Mouse (Mus musculus) heart, embryonic 16.5 days (tissue): ENCODE results near the gene Nbea. TPM values are rescaled to one million over a fixed set of nuclear protein-coding genes. Genes with fewer than 3 reads are reported as not detected.

ENCODE experiments used
- ATAC-seq: fragments of 200-750 bp; cut with Nextera tagmentation; replicated peaks from 2 replicates; pipeline ENCODE4 v1.8.0; 2017; ENCODE audit warnings: moderate number of reproducible peaks; ENCODE audit not compliant: insufficient read depth, low FRiP score; ENCODE audit errors: extremely low read depth
- H3K27ac ChIP-seq: fragments of 300-500 bp; sonication (generic); 2 replicates; pipeline ENCODE4 v1.5.1; 2014; ENCODE audit warnings: mild to moderate bottlenecking, low read length, control low read depth, moderate library complexity
- H3K27me3 ChIP-seq: fragments of 300-500 bp; sonication (generic); 2 replicates; pipeline ENCODE4 v1.6.1; 2014; ENCODE audit warnings: low read length, mixed read lengths; ENCODE audit not compliant: control insufficient read depth, insufficient read depth
- H3K36me3 ChIP-seq: fragments of 300-500 bp; sonication (generic); 2 replicates; pipeline ENCODE4 v1.6.1; 2014; ENCODE audit not compliant: control insufficient read depth, insufficient read depth
- H3K4me1 ChIP-seq: fragments of 300-500 bp; sonication (generic); 2 replicates; pipeline ENCODE4 v1.6.1; 2014; ENCODE audit warnings: low read length, mixed read lengths; ENCODE audit not compliant: control insufficient read depth, insufficient read depth
- H3K4me2 ChIP-seq: fragments of 300-500 bp; sonication (generic); 2 replicates; pipeline ENCODE4 v1.6.1; 2014; ENCODE audit warnings: low read depth, mild to moderate bottlenecking, control low read depth, low read length
- H3K4me3 ChIP-seq: fragments of 300-500 bp; sonication (generic); 2 replicates; pipeline ENCODE4 v1.5.1; 2014; ENCODE audit warnings: mild to moderate bottlenecking, control low read depth, low read length
- H3K9ac ChIP-seq: fragments of 300-500 bp; sonication (generic); 2 replicates; pipeline ENCODE4 v1.6.1; 2014; ENCODE audit warnings: low read length, control low read depth
- H3K9me3 ChIP-seq: fragments of 300-500 bp; sonication (generic); replicated peaks from 2 replicates; pipeline ENCODE4 v1.6.1; 2016; ENCODE audit warnings: low read length; ENCODE audit not compliant: control insufficient read depth
- WGBS: fragments of 180-500 bp; shearing (Covaris S2); extraction: QIAGEN DNeasy Blood & Tissue Kit; methylation state at CpG from one replicate; pipeline ENCODE4 v1.1.7; 2014; 5-methylcytosine and 5-hydroxymethylcytosine counted together
- polyA plus RNA-seq: library from polyadenylated mRNA; unstranded; fragments of >200 nt; fragmentation: Nextera tagmentation; extraction: Ambion mirVana; gene quantifications from 2 replicates; pipeline ENCODE4 v1.2.1, GENCODE M21; 2015

The Nbea gene
- polyA plus RNA-seq, 1 experiment from 2014 or later, result 7.0 TPM

GRCm38 (mm10) chr3:56065234-56065633 is 118.3 kb downstream of the Nbea start:
- Histone ChIP-seq H3K36me3 (no peaks in the 10 kb centered on the region), H3K9me3 (no peaks in the 10 kb centered on the region), H3K27me3 (no peaks in the 10 kb centered on the region), H3K4me3 (no peak overlapping the region), H3K4me2 (no peak overlapping the region), H3K27ac (no peak overlapping the region), H3K9ac (no peak overlapping the region), H3K4me1 (no peaks in the 10 kb centered on the region)
- ATAC-seq, result no peak
- 73% methylated on average over 4 of the region's 4 CpGs for WGBS

DNA sequence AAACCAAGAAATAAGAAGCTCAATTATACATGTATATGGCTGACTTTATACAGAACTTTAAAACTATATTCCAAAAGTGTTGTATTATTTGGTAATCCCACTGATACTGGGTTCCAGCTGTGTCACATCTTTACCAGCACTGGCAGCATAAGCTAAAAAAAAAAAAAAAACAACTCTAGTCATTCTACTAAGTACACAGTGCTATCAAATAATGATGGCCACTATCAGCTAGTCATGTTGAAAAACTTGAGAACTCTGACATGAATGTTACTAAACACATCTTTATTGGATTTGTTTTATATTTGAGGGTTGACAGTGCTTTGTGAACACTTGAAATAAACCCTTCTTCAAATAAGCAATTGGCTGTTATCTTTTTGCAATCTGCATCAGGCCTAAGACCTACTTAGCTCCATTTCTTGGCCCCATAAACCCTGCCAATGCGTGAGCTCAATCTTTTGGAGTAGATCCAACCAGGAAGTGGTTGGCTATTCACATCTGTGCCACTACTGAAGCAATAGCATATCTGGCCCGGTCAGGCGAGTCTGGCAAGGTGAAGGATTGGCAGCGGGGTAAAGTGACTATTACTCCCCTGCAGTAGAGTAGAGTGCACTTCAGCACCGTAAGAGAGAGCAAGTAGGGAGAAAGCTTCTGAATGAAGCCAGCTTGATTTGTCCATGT is 137.7 kb downstream of the Nbea start:
- peaks cover 2% of the 10 kb centered on the region; the same call in 1 of the 2 replicates for H3K36me3 ChIP-seq
- H3K27ac ChIP-seq, result no peak overlapping the region
- ATAC-seq, result no peak
- H3K4me3 ChIP-seq, result no peak overlapping the region
- no peaks in the 10 kb centered on the region for H3K27me3 ChIP-seq
- no peak overlapping the region for H3K9ac ChIP-seq
- peaks cover 2% of the 10 kb centered on the region; the same call in 1 of the 2 replicates for H3K4me1 ChIP-seq
- 72% methylated on average over 5 of the region's 5 CpGs for WGBS
- no peak overlapping the region for H3K4me2 ChIP-seq
- H3K9me3 ChIP-seq, result no peaks in the 10 kb centered on the region

DNA sequence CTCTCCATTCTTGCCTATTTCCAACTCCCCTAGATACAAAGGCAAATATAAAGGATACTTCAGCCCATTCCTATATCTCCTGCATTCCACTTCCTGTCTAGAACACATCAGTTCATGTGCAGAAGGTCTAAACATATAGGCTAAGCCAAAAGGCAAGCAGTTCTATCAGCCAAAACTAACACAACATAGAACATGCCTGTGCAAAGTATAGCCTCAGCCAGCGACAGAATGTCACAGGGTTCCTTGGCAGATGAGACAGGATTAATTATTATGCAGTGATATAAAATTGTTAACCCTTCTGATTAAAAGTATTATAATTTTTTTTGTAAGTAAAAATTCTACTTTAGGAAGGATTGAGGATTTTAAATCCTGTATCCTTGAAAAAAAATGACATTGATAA is 140.4 kb downstream of the Nbea start:
- no peak for ATAC-seq
- Histone ChIP-seq H3K9me3 (no peaks in the 10 kb centered on the region), H3K4me2 (no peak overlapping the region), H3K27me3 (no peaks in the 10 kb centered on the region), H3K27ac (no peak overlapping the region), H3K9ac (no peak overlapping the region), H3K36me3 (peaks cover 2% of the 10 kb centered on the region; the same call in 1 of the 2 replicates), H3K4me1 (no peaks in the 10 kb centered on the region), H3K4me3 (no peak overlapping the region)
- 68% methylated on average over 1 of the region's 1 CpGs for WGBS

DNA sequence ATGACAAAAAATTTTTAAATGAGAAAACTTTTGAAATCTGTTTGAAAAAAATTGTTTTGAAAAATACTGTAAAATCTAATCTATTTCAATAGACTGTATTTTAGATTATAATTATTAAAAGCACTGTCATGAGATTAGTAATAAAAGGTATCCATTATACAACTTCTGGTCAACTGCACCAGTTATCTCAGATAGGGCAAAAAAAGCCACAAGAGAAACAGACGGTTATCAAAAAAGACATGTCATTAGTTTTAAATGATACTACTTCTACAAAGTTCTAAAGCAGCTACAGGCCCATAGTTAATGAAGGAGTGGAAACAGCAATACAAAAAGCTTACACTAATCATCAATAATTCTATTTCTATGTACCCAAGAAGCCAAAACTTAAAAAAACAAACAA is 144.0 kb downstream of the Nbea start:
- H3K27me3 ChIP-seq, result no peaks in the 10 kb centered on the region
- H3K9ac ChIP-seq, result no peak overlapping the region
- no peaks in the 10 kb centered on the region for H3K36me3 ChIP-seq
- WGBS, result 86% methylated on average over 1 of the region's 1 CpGs
- H3K4me2 ChIP-seq, result no peak overlapping the region
- no peak for ATAC-seq
- no peaks in the 10 kb centered on the region for H3K4me1 ChIP-seq
- no peak overlapping the region for H3K27ac ChIP-seq
- H3K9me3 ChIP-seq, result no peaks in the 10 kb centered on the region
- no peak overlapping the region for H3K4me3 ChIP-seq

DNA sequence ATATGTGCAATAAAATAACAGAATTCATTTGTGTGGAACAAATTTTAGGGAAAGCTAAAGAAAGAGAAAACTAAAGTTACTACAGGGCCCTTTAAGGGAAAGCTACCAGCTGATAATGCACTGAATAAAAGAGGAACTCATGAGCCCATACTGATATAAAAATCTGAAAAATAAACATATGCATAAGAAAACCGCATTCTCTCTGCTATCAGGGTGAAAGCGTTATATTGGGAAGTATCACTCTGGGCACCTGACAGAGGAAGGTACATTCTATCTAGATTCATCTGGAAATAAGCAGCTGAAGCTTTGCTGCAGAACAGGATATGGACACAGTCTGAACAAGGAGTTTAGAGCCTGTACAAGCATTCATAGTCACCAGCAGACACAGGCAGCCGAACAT is 148.9 kb downstream of the Nbea start:
- Histone ChIP-seq H3K36me3 (peaks cover 4% of the 10 kb centered on the region; the same call in 1 of the 2 replicates), H3K27ac (no peak overlapping the region), H3K27me3 (no peaks in the 10 kb centered on the region), H3K9me3 (no peaks in the 10 kb centered on the region), H3K4me3 (no peak overlapping the region), H3K4me2 (no peak overlapping the region), H3K9ac (no peak overlapping the region), H3K4me1 (no peaks in the 10 kb centered on the region)
- ATAC-seq, result no peak
- 73% methylated on average over 3 of the region's 3 CpGs for WGBS

DNA sequence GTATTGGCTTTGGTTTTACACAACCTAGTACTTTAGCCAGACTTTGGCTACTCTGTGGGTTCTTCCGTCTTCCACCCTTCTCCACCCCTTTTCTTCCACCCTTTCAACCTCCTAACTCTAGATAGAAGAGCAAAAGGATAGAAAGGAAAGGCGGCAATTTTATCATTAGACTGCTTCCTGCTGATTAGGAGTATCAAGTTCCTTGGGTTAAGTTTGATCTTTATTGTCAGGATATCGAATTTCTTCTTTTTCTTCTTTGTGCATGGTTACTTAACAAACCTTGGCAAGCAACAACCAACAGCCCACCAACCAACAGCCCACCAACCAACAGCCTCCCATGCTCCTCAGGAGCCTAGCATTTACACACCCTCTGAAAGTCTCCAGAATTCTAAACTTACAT is 165.0 kb downstream of the Nbea start:
- no peak for ATAC-seq
- Histone ChIP-seq H3K27ac (no peak overlapping the region), H3K4me2 (no peak overlapping the region), H3K4me1 (no peaks in the 10 kb centered on the region), H3K36me3 (peaks cover 12% of the 10 kb centered on the region), H3K4me3 (no peak overlapping the region), H3K9ac (no peak overlapping the region), H3K9me3 (no peaks in the 10 kb centered on the region), H3K27me3 (no peaks in the 10 kb centered on the region)
- WGBS, result 77% methylated on average over 3 of the region's 3 CpGs

GRCm38 (mm10) chr3:56011132-56011531 is 172.4 kb downstream of the Nbea start:
- Histone ChIP-seq H3K36me3 (peaks cover 3% of the 10 kb centered on the region; the same call in 1 of the 2 replicates), H3K4me2 (no peak overlapping the region)
- WGBS, result 83% methylated on average over 3 of the region's 3 CpGs

DNA sequence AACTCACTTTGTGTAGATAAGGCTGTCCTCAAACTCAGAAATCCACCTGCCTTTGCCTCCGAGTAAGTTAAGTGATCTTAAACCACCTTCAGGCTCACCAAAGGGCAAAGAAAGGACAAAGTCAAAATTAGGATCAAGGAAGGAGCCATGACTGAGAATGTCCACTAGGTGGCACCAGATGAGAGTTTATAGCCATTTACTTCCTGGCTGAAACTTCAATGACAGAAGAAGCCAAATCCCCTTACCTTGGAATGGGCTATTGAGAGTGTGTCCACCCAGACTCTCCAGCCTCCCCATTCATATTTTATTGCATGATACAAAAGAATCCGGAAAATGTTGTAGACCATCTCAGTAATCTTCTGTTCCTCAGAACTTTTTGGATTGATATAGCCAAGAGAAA is 175.5 kb downstream of the Nbea start:
- Histone ChIP-seq H3K4me2 (no peak overlapping the region), H3K4me1 (no peaks in the 10 kb centered on the region), H3K36me3 (peaks cover 11% of the 10 kb centered on the region; the same call in 1 of the 2 replicates), H3K4me3 (no peak overlapping the region), H3K9ac (no peak overlapping the region), H3K9me3 (no peaks in the 10 kb centered on the region), H3K27me3 (no peaks in the 10 kb centered on the region), H3K27ac (no peak overlapping the region)
- 13% methylated on average over 2 of the region's 2 CpGs for WGBS
- ATAC-seq, result no peak

More at GRCm38 (mm10) chr3:56011132-56011531, 172.4 kb downstream of the Nbea start:
- ATAC-seq, result no peak
- Histone ChIP-seq H3K27me3 (no peaks in the 10 kb centered on the region), H3K9ac (no peak overlapping the region), H3K27ac (no peak overlapping the region), H3K9me3 (no peaks in the 10 kb centered on the region), H3K4me3 (no peak overlapping the region), H3K4me1 (no peaks in the 10 kb centered on the region)

- Histone ChIP-seq H3K27me3 (no peaks in the 10 kb centered on the region), H3K4me3 (no peak overlapping the region), H3K4me2 (no peak overlapping the region), H3K27ac (no peak overlapping the region), H3K9me3 (no peaks in the 10 kb centered on the region), H3K36me3 (peaks cover 11% of the 10 kb centered on the region; the same call in 1 of the 2 replicates), H3K9ac (no peak overlapping the region), H3K4me1 (no peaks in the 10 kb centered on the region)
- WGBS, result 4% methylated on average over 1 of the region's 1 CpGs
- ATAC-seq, result no peak
Measured at GRCm38 (mm10) chr3:56000259-56000658, 183.2 kb downstream of the Nbea start.
